Mouse (Mus musculus): Measurements from ENCODE around the gene Snrpb. TPM values are rescaled to one million over a fixed set of nuclear protein-coding genes. Genes with fewer than 3 reads are reported as not detected.

The Snrpb gene
- polyA plus RNA-seq, 1 experiment from 2014 or later = 590 TPM

DNA sequence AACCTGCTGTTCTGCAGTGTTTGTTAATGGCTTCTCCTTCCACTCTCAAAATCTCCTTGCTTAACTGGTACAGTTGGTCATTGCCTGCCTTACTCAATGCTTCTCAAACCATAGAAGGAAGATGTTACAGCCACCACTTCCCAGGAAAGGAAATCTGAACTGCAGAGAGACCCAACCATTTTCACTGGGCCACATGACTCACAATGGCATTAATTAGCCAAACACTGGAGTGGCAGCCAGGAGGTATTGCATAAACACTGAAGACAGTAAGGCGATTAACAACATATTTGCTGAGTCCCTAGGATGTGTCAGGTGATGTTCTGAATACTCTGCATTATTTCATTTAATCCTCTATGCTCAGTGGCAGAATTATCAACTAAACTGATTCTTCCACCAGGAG lies 53.1 kb downstream of the Snrpb start:
- Histone ChIP-seq H3K4me2 (no peak overlapping the region), H3K4me3 (no peak overlapping the region), H3K4me1 (peaks cover 10% of the 10 kb centered on the region), H3K27me3 (no peaks in the 10 kb centered on the region), H3K9ac (no peak overlapping the region), H3K9me3 (replicated peaks) (no peaks in the 10 kb centered on the region), H3K27ac (no peak overlapping the region), H3K36me3 (ENCODE audit: poor library complexity, severe bottlenecking) (no peaks in the 10 kb centered on the region)
- ATAC-seq = no peak
- 58% methylated on average over 1 of the region's 1 CpGs for WGBS

DNA sequence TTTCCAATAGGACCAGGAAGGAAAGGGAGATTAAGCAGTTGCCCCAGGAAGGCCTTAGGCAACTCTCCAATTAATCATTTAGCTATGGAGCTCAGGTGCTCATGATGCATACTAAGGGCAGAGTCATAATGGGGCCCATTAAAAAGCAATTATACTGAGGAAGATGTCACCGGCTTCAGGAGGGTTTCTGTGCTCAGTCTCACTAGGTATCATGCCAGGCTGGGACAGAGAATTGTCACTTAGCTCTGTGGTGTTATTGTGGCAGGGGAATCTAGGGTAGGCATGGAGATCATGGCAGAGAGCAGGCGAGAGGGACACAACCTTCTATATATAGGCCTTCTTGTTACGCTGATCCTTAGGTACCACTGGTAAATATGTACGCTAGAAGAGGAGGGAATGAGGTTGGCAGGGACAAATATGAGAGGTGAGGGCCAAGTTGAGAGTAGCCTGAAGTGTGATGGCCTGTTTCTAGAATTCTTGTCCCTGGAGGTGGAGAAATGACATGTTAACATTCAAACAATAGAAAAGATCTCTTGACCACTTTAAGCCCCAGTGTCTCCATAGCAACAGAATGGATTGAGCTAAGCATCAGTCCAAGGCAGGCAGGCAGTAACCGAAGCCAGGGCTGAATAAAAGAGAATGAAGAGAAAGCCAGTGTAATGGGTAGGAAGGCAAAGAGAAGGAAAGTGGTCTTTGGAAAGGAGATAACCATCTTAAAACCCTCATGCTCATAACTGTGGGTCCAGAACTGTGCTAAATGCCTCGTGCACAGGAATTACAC lies 53.7 kb downstream of the Snrpb start:
- Histone ChIP-seq H3K4me1 (peaks cover 10% of the 10 kb centered on the region), H3K4me2 (no peak overlapping the region), H3K27ac (no peak overlapping the region; the same call in 1 of the 2 replicates), H3K9me3 (replicated peaks) (no peaks in the 10 kb centered on the region), H3K36me3 (ENCODE audit: poor library complexity, severe bottlenecking) (no peaks in the 10 kb centered on the region), H3K27me3 (no peaks in the 10 kb centered on the region), H3K9ac (no peak overlapping the region), H3K4me3 (no peak overlapping the region)
- ATAC-seq = 0 out of 2 replicates have a peak, but pooled peaks have one; percentile 30
- 53% methylated on average over 6 of the region's 6 CpGs for WGBS

Other genes starting within 250 kb of the Snrpb start
- gene Tgm3, start 167.1 kb downstream of the Snrpb start, polyA plus RNA-seq (2015; fragmentation: Nextera tagmentation; extraction: Ambion mirVana) = not detected in 2 replicates
- 0.06 and 0.08 TPM in 2 replicates for gene Tgm6, start 67.0 kb downstream of the Snrpb start, polyA plus RNA-seq (2015; fragmentation: Nextera tagmentation; extraction: Ambion mirVana)
- not detected in 2 replicates for gene Tmc2, start 15.8 kb upstream of the Snrpb start, polyA plus RNA-seq (2015; fragmentation: Nextera tagmentation; extraction: Ambion mirVana)
- gene Nop56, start 95.0 kb upstream of the Snrpb start, polyA plus RNA-seq (2015; fragmentation: Nextera tagmentation; extraction: Ambion mirVana) = 288 and 308 TPM in 2 replicates
- gene Idh3b, start 105.1 kb upstream of the Snrpb start, polyA plus RNA-seq (2015; fragmentation: Nextera tagmentation; extraction: Ambion mirVana) = 153 and 172 TPM in 2 replicates
- 2.1 and 2.6 TPM in 2 replicates for gene Ebf4, start 115.8 kb upstream of the Snrpb start, polyA plus RNA-seq (2015; fragmentation: Nextera tagmentation; extraction: Ambion mirVana)
- 11.8 and 12.3 TPM in 2 replicates for gene Cpxm1, start 218.2 kb upstream of the Snrpb start, polyA plus RNA-seq (2015; fragmentation: Nextera tagmentation; extraction: Ambion mirVana)
- gene Gm28372, start 225.8 kb upstream of the Snrpb start, polyA plus RNA-seq (2015; fragmentation: Nextera tagmentation; extraction: Ambion mirVana) = 0.09 and 0.34 TPM in 2 replicates
- gene 1700020A23Rik, start 225.9 kb upstream of the Snrpb start, polyA plus RNA-seq (2015; fragmentation: Nextera tagmentation; extraction: Ambion mirVana) = 0.25 and 0.48 TPM in 2 replicates
- gene Tmem239, start 227.1 kb upstream of the Snrpb start, polyA plus RNA-seq (2015; fragmentation: Nextera tagmentation; extraction: Ambion mirVana) = not detected in 2 replicates
- 125 and 130 TPM in 2 replicates for gene Vps16, start 244.9 kb upstream of the Snrpb start, polyA plus RNA-seq (2015; fragmentation: Nextera tagmentation; extraction: Ambion mirVana)
- gene Pced1a, start 245.3 kb upstream of the Snrpb start, polyA plus RNA-seq (2015; fragmentation: Nextera tagmentation; extraction: Ambion mirVana) = 9.0 and 10.2 TPM in 2 replicates

Measured in forebrain, embryonic 13.5 days (tissue).